Mouse (Mus musculus) ES-Bruce4 (cell line): ENCODE results near the gene Rnf180.

ENCODE experiments used
- CTCF ChIP-seq: IDR thresholded peaks from one replicate; pipeline ENCODE4 v1.8.1; 2011; ENCODE audit warnings: low read depth, low read length
- EP300 ChIP-seq: IDR thresholded peaks from 2 replicates; pipeline ENCODE4 v1.6.1; 2011; ENCODE audit warnings: low read depth, low read length; ENCODE audit not compliant: insufficient read depth
- POLR2A ChIP-seq: IDR thresholded peaks from one replicate; pipeline ENCODE4 v1.8.1; 2011; ENCODE audit warnings: low read length; ENCODE audit not compliant: insufficient read depth

DNA sequence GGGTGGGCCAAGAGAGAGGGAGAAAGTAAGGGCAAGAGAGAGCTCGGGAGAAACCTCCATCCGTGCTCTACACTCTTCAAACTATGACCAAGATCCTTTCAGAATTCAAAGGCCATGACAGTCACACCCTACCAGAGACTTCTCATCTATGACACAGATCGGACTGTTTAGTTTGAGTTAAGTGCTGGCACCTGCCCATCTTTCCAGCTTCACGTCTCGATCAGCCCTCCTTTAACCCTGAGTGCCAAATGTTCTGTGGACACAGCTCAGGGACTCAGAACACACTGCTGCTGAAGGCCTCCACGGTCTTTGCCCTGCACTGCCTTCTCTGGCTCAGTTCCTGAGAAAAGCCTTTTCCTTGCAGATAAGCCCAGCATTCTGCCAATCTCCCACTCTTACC, 27.2 kb downstream of the Rnf180 start:
- TF ChIP-seq CTCF (no peak), POLR2A (no peak), EP300 (no peak)
